Mouse (Mus musculus): Measurements from ENCODE around the gene Stxbp2. TPM values are rescaled to one million over a fixed set of nuclear protein-coding genes. Genes with fewer than 3 reads are reported as not detected.

The Stxbp2 gene
- polyA plus RNA-seq, 1 experiment from 2014 or later, result 111 TPM

DNA sequence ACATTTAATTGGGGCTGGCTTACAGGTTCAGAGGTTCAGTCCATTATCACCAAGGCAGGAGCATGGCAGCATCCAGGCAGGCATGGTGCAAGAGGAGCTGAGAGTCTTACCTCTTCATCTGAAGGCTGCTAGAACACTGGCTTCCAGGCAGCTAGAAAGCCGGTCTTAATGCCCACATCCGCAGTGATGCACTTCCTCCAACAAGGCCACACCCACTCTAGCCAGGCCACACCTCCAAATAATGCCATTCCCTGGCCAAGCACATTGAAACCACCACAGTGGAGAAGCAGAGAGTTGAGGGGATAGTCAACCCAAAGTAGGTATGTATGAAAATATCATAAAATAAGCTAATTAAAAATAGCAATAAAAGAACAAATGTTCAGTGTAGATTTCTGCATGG is 39.6 kb downstream of the Stxbp2 start:
- TF ChIP-seq CTCF (IDR thresholded peaks at IDR 0.05; ENCODE audit: low read depth), result no peak
- TF ChIP-seq EP300 (optimal IDR thresholded peaks at IDR 0.05), result no peak
- no peaks in the 10 kb centered on the region for H3K27me3 ChIP-seq (ENCODE audit: control insufficient read depth, insufficient read depth, low read length)
- H3K9ac ChIP-seq (ENCODE audit: low read length), result no peak overlapping the region
- no peaks in the 10 kb centered on the region for H3K9me3 ChIP-seq (ENCODE audit: control insufficient read depth, low read length)
- no peak overlapping the region for H3K4me2 ChIP-seq (replicated peaks; ENCODE audit: low read depth)
- H3K27ac ChIP-seq (replicated peaks), result no peak overlapping the region
- no peaks in the 10 kb centered on the region for H3K36me3 ChIP-seq (ENCODE audit: control insufficient read depth, insufficient read depth, low read length)
- no peak for DNase-seq (ENCODE audit: low spot score)
- no peak for ATAC-seq (ENCODE audit: low FRiP score, low TSS enrichment)
- no peak overlapping the region for H3K4me3 ChIP-seq (ENCODE audit: low read depth, low read length)
- no peaks in the 10 kb centered on the region for H3K4me1 ChIP-seq (replicated peaks; ENCODE audit: control insufficient read depth, insufficient read depth)
- WGBS, result 75% methylated on average over 2 of the region's 2 CpGs

DNA sequence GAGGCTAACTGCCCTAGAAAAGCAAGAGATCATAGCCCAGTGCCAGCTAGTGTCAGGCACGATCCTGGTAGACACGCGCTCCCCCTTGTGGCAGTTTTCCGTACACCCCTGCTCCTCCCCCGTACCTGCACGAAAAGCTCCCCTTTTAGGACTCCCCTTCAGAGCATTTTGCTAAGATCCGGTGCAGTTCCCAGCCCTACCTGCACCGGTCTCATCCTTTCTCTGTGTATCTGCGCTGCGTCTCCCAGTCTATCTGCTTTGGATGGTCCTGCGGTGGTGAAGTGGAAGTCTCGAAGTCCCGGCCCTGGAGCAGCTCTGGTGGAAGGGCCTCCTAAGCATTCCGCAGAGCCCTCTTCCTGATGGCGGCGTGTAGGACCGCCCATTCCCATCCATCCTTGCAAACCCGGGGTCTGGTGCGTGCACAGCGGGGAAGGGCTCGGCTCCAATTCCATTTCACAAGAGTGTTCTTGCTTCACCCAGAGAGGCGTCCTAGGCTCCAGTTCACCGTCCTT is 41.3 kb downstream of the Stxbp2 start, which contains the start of gene Fcor:
Fcor (minus strand) TSS at position 383 of the 512 bp plus-strand sequence.
- DNase-seq (ENCODE audit: low spot score) (peak; percentile 86), ATAC-seq (ENCODE audit: low FRiP score, low TSS enrichment) (peak; percentile 84)
- TF ChIP-seq CTCF (IDR thresholded peaks at IDR 0.05; ENCODE audit: low read depth) (peak; percentile 95), EP300 (optimal IDR thresholded peaks at IDR 0.05) (no peak)
- no peaks in the 10 kb centered on the region for H3K9me3 ChIP-seq (ENCODE audit: control insufficient read depth, low read length)
- H3K27ac ChIP-seq (replicated peaks), result 0 out of 2 replicates have a peak within 1 kb of the TSS, but pooled peaks have one; percentile 1
- no peaks in the 10 kb centered on the region for H3K4me1 ChIP-seq (replicated peaks; ENCODE audit: control insufficient read depth, insufficient read depth)
- H3K27me3 ChIP-seq (ENCODE audit: control insufficient read depth, insufficient read depth, low read length), result no peaks in the 10 kb centered on the region
- peak within 1 kb of the TSS; percentile 53 for H3K9ac ChIP-seq (ENCODE audit: low read length)
- H3K4me3 ChIP-seq (ENCODE audit: low read depth, low read length), result peak within 1 kb of the TSS; percentile 50
- WGBS, result under 1% methylated on average over 23 of the region's 23 CpGs
- H3K4me2 ChIP-seq (replicated peaks; ENCODE audit: low read depth), result peak within 1 kb of the TSS; percentile 62
- H3K36me3 ChIP-seq (ENCODE audit: control insufficient read depth, insufficient read depth, low read length), result no peaks in the 10 kb centered on the region

DNA sequence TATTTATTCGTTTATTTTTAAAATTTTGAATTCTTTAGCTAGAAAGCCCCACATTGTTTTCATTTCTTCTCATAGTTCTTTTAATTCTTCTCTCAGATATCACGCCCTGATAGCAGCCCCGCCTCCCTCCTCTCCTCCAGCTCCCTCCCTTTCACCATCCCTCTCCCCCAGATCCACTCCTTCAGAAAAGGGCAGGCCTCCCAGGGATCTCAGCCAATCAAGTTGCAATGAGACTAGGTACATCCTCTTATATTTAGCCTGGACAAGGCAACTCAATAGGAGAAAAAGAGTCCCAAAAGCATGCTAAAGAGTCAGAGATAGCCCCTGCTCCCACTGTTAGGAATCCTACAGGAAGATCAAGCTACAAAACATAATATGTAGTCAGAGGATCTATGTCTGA is 43.9 kb downstream of the Stxbp2 start:
- Histone ChIP-seq H3K9ac (ENCODE audit: low read length) (no peak overlapping the region), H3K36me3 (ENCODE audit: control insufficient read depth, insufficient read depth, low read length) (peaks cover 3% of the 10 kb centered on the region; the same call in 1 of the 2 replicates), H3K27ac (replicated peaks) (no peak overlapping the region), H3K9me3 (ENCODE audit: control insufficient read depth, low read length) (no peaks in the 10 kb centered on the region), H3K4me1 (replicated peaks; ENCODE audit: control insufficient read depth, insufficient read depth) (no peaks in the 10 kb centered on the region), H3K27me3 (ENCODE audit: control insufficient read depth, insufficient read depth, low read length) (no peaks in the 10 kb centered on the region), H3K4me2 (replicated peaks; ENCODE audit: low read depth) (no peak overlapping the region), H3K4me3 (ENCODE audit: low read depth, low read length) (no peak overlapping the region)
- ATAC-seq (ENCODE audit: low FRiP score, low TSS enrichment), result no peak
- WGBS, result 46% methylated on average over 3 of the region's 3 CpGs
- TF ChIP-seq CTCF (IDR thresholded peaks at IDR 0.05; ENCODE audit: low read depth) (no peak), EP300 (optimal IDR thresholded peaks at IDR 0.05) (no peak)
- DNase-seq (ENCODE audit: low spot score), result no peak

DNA sequence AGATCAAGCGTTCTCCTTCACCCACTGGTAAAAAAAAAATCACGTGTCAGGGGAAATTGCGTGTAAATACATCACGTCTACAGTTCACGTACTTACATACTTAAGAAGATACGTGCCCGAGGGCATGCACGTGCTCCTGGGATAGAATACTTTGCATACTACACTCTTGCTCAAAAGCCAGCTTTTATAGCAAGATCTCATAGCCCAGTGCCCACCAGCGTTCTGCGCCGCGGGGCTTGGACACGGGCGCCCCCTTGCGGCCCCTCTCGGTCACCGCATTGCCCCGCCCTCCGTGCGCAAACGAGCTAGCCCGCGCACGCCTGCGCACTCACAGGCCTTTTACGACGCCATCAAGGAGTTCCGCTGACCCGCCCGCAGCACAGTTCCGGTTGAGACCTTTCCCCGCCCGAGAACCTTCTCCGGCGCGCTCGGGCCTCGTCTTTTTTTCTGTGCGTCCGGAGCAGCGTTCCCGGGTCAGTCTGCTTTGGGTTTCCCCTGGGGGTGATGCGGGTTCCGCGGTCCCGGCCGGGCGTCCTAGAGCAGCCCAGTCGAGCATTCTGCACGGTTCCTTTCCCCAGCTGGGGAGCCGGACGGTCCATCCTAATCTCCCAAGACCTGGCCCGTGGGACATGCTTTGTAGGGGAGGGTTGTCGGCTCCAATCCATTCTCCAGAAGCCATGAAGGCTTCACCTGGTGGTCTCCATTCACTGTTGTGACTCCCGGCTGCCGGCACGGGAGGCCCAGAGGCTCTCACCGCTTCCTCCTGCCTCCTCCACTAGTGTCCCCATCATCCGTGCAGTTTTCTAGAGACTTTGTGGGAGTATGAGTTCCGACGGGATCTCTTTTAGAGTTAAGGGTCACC is 45.6 kb downstream of the Stxbp2 start, which contains the start of gene Trappc5:
Trappc5 (plus strand) TSS at position 169 of the 862 bp plus-strand sequence.
- H3K4me3 ChIP-seq (ENCODE audit: low read depth, low read length), result peak within 1 kb of the TSS; percentile 94
- H3K36me3 ChIP-seq (ENCODE audit: control insufficient read depth, insufficient read depth, low read length), result peaks cover 10% of the 10 kb centered on the region
- 1% methylated on average over 61 of the region's 61 CpGs for WGBS
- no peaks in the 10 kb centered on the region for H3K9me3 ChIP-seq (ENCODE audit: control insufficient read depth, low read length)
- no peaks in the 10 kb centered on the region for H3K27me3 ChIP-seq (ENCODE audit: control insufficient read depth, insufficient read depth, low read length)
- H3K4me1 ChIP-seq (replicated peaks; ENCODE audit: control insufficient read depth, insufficient read depth), result no peaks in the 10 kb centered on the region
- peak within 1 kb of the TSS; percentile 96 for H3K9ac ChIP-seq (ENCODE audit: low read length)
- peak within 1 kb of the TSS; percentile 96 for H3K27ac ChIP-seq (replicated peaks)
- DNase-seq (ENCODE audit: low spot score), result peak; percentile 93
- peak within 1 kb of the TSS; percentile 76 for H3K4me2 ChIP-seq (replicated peaks; ENCODE audit: low read depth)
- peak; percentile 88 for ATAC-seq (ENCODE audit: low FRiP score, low TSS enrichment)
- TF ChIP-seq EP300 (optimal IDR thresholded peaks at IDR 0.05) (no peak), CTCF (IDR thresholded peaks at IDR 0.05; ENCODE audit: low read depth) (peak; percentile 99)

DNA sequence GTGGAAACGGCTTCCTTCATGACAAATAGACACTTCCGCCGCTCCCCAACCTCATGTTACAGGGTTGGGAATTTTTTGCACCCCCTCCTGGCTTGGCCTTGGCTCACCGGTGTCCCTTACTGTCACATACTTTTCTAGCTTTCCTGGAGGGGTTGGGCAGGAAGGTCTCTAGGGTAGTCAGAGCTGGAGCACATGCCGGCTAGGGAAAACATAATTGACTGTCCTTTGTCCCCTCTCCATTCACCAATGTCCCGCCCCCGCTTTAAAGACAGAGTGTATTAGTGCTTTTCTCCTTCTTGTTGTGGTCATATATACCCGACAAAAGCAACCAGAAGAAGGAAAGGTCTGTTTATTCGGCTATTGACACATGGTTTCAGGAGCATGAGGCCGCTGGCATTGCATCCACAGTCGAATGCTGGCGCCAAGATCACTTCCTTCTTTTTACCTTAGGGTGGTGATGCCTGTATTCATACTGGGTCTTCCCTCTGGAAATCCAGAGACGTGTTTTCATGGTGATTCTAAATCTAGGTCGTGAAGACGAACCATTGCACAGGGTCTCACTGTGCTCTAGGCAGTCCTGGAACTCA is 46.3 kb downstream of the Stxbp2 start:
- Histone ChIP-seq H3K27me3 (ENCODE audit: control insufficient read depth, insufficient read depth, low read length) (no peaks in the 10 kb centered on the region), H3K9me3 (ENCODE audit: control insufficient read depth, low read length) (no peaks in the 10 kb centered on the region), H3K36me3 (ENCODE audit: control insufficient read depth, insufficient read depth, low read length) (peaks cover 10% of the 10 kb centered on the region), H3K4me2 (replicated peaks; ENCODE audit: low read depth) (peak overlapping the region; percentile 76), H3K9ac (ENCODE audit: low read length) (peak overlapping the region; percentile 96), H3K4me1 (replicated peaks; ENCODE audit: control insufficient read depth, insufficient read depth) (no peaks in the 10 kb centered on the region), H3K27ac (replicated peaks) (peak overlapping the region; percentile 96), H3K4me3 (ENCODE audit: low read depth, low read length) (peak overlapping the region; percentile 94)
- under 1% methylated on average over 15 of the region's 15 CpGs for WGBS
- peak; percentile 39 for DNase-seq (ENCODE audit: low spot score)
- TF ChIP-seq EP300 (optimal IDR thresholded peaks at IDR 0.05) (no peak), CTCF (IDR thresholded peaks at IDR 0.05; ENCODE audit: low read depth) (no peak)
- no peak for ATAC-seq (ENCODE audit: low FRiP score, low TSS enrichment)
